Mouse (Mus musculus) kidney, postnatal 0 days (tissue): ENCODE measurements around the gene Sav1. TPM values are rescaled to one million over a fixed set of nuclear protein-coding genes. Genes with fewer than 3 reads are reported as not detected.

Experiments used
- ATAC-seq: fragments of 200-750 bp; cut with Nextera tagmentation; replicated peaks from 2 replicates; pipeline ENCODE4 v1.8.0; 2017; ENCODE audit warnings: low read depth, moderate number of reproducible peaks, moderate TSS enrichment, moderate library complexity; ENCODE audit not compliant: low FRiP score
- DNase-seq: peaks from one replicate; pipeline ENCODE4 v3.0.0-alpha.2; 2016; ENCODE audit warnings: low spot score
- H3K27ac ChIP-seq: fragments of 300-500 bp; sonication (generic); 2 replicates; pipeline ENCODE4 v1.5.1; 2014; ENCODE audit warnings: mild to moderate bottlenecking
- H3K27me3 ChIP-seq: fragments of 300-500 bp; sonication (generic); 2 replicates; pipeline ENCODE4 v1.6.1; 2014; ENCODE audit warnings: low read length, mixed read lengths; ENCODE audit not compliant: insufficient read depth
- H3K36me3 ChIP-seq: fragments of 300-500 bp; sonication (generic); 2 replicates; pipeline ENCODE4 v1.6.1; 2014; ENCODE audit warnings: low read length, mixed read lengths; ENCODE audit not compliant: insufficient read depth
- H3K4me1 ChIP-seq: fragments of 300-500 bp; sonication (generic); replicated peaks from 2 replicates; pipeline ENCODE4 v1.6.1; 2014; ENCODE audit warnings: antibody characterized with exemption, low read length, mixed read lengths; ENCODE audit not compliant: insufficient read depth
- H3K4me2 ChIP-seq: fragments of 300-500 bp; sonication (generic); 2 replicates; pipeline ENCODE4 v1.6.1; 2014; ENCODE audit warnings: mild to moderate bottlenecking, low read length, moderate library complexity, mixed read lengths
- H3K4me3 ChIP-seq: fragments of 300-500 bp; sonication (generic); replicated peaks from 2 replicates; pipeline ENCODE4 v1.5.1; 2014; ENCODE audit warnings: low read depth, low read length
- H3K9ac ChIP-seq: fragments of 300-500 bp; sonication (generic); 2 replicates; pipeline ENCODE4 v1.6.1; 2014; ENCODE audit warnings: low read depth, low read length
- H3K9me3 ChIP-seq: fragments of 300-500 bp; sonication (generic); replicated peaks from 2 replicates; pipeline ENCODE4 v1.6.1; 2016; ENCODE audit warnings: low read length, inconsistent platforms, mixed read lengths
- CTCF ChIP-seq: IDR thresholded peaks from 2 replicates; pipeline ENCODE4 v1.5.1; 2016; ENCODE audit warnings: antibody characterized with exemption, low read depth, mild to moderate bottlenecking, moderate library complexity
- WGBS: fragments of 180-500 bp; shearing (Covaris S2); extraction: QIAGEN DNeasy Blood & Tissue Kit; methylation state at CpG from one replicate; pipeline ENCODE4 v1.1.7; 2014; 5-methylcytosine and 5-hydroxymethylcytosine counted together
- polyA plus RNA-seq: library from polyadenylated mRNA; unstranded; fragments of >200 nt; fragmentation: Nextera tagmentation; extraction: Ambion mirVana; gene quantifications from 2 replicates; pipeline ENCODE4 v1.2.1, GENCODE M21; 2015

Sav1 gene
- polyA plus RNA-seq, 1 experiment from 2014 or later = 9.8 TPM

DNA sequence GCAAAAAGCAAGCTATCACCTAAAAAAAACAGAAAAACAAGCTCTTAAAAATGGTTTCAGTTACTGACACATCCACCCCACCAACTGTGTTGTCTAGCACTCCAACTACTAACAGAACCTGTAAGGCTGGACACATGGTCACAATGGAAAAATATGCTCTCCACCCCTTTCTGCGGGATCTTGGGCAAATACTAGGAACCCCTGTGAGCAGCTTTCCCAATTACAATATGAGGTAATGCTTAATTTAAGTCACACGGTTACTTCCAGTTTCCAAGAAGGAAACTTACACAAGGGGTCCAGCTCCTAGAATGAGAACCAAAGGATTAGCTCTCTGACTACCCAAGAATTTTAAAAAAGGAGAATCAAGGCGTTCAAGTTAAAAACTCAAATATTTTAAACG, 1.3 kb downstream of the Sav1 start:
- Histone ChIP-seq H3K9me3 (no peaks in the 10 kb centered on the region), H3K27ac (no peak overlapping the region), H3K27me3 (no peaks in the 10 kb centered on the region), H3K9ac (0 out of 2 replicates have a peak overlapping the region, but pooled peaks have one; percentile 92), H3K4me3 (peak overlapping the region; percentile 93), H3K4me1 (no peaks in the 10 kb centered on the region), H3K4me2 (peak overlapping the region; percentile 80), H3K36me3 (peaks cover 19% of the 10 kb centered on the region; the same call in 1 of the 2 replicates)
- TF ChIP-seq CTCF = no peak
- WGBS = 34% methylated on average over 4 of the region's 4 CpGs
- DNase-seq (peak; percentile 42), ATAC-seq (no peak)

DNA sequence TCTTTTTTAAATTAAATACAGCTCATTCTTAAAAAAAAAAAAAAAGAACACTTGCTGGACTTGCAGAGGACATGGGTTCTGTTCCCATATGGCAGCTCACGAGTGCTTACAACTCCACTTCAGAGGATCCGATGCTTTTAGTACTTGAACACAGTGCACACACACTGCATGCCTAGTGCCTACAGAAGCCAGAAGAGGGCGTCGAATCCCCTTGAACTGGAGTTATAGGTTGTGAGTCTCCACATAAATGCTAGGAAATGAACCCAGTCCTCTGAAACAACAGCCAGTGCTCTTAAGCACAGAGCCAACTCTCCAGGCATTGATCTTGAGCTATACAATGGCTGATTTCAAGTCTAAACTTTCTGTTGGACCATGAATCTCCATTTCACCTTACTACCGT, 3.9 kb downstream of the Sav1 start:
- WGBS = 75% methylated on average over 5 of the region's 5 CpGs
- H3K27me3 ChIP-seq = no peaks in the 10 kb centered on the region
- no peaks in the 10 kb centered on the region for H3K4me1 ChIP-seq
- no peaks in the 10 kb centered on the region for H3K9me3 ChIP-seq
- H3K36me3 ChIP-seq = peaks cover 30% of the 10 kb centered on the region; the same call in 1 of the 2 replicates
- H3K27ac ChIP-seq = no peak overlapping the region
- no peak overlapping the region for H3K4me3 ChIP-seq
- H3K9ac ChIP-seq = no peak overlapping the region
- peak; percentile 54 for TF ChIP-seq CTCF
- H3K4me2 ChIP-seq = no peak overlapping the region
- ATAC-seq = no peak
- DNase-seq = peak; percentile 9

DNA sequence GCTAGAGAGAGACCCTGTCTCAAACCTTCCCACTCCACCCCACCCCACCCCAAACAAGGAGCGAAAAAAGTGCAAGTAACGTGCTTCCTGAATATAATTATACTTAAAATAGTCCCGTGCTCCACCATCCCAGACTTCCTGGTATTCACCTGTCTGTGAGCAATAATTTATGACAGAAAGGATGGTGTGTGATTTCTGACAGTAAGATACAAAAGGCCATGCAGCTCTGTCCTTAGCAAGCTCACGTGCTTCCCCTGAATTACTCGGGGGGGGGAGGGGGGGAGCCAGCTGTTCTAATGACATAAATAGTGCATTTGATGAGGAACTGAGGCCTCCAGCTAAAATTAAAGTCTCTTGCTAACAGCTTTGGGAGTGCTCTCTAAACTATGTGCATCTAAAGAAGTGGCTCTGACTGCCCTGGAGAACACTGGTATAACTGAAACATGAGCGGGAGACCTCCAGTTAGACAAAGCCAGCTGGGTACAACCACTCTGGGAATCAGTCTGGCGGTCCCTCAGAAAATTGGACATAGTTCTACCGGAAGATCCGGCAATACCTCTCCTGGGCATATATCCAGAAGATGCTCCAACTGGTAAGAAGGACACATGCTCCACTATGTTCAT, 9.3 kb downstream of the Sav1 start:
- no peak for ATAC-seq
- H3K9ac ChIP-seq = no peak overlapping the region
- H3K27me3 ChIP-seq = no peaks in the 10 kb centered on the region
- DNase-seq = peak; percentile 40
- WGBS = 50% methylated on average over 9 of the region's 9 CpGs
- no peaks in the 10 kb centered on the region for H3K9me3 ChIP-seq
- H3K4me3 ChIP-seq = no peak overlapping the region
- no peak overlapping the region for H3K4me2 ChIP-seq
- H3K36me3 ChIP-seq = peaks cover 22% of the 10 kb centered on the region; the same call in 1 of the 2 replicates
- no peaks in the 10 kb centered on the region for H3K4me1 ChIP-seq
- TF ChIP-seq CTCF = no peak
- H3K27ac ChIP-seq = no peak overlapping the region

DNA sequence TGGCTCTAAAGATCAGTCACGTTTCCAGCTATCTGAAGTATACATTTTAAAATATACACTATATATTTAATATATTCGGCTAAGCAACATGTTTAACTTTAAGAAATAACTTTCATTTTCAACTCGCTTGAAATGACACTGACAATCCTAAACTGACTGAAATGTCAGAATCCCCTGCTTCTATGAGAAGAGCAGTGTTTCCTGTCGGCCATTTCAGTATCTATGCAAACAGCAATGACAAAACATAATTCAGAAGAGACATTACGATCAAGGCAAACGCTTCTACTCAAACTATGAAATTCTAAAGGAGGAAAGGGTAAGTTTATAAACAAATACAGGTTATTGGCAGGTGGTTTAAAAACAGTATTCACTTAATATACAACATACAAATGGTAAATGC, 10.1 kb downstream of the Sav1 start:
- Histone ChIP-seq H3K9me3 (no peaks in the 10 kb centered on the region), H3K27me3 (no peaks in the 10 kb centered on the region), H3K4me2 (no peak overlapping the region), H3K27ac (peak overlapping the region; percentile 36; the same call in 1 of the 2 replicates), H3K4me3 (no peak overlapping the region), H3K36me3 (peaks cover 14% of the 10 kb centered on the region; the same call in 1 of the 2 replicates), H3K9ac (no peak overlapping the region), H3K4me1 (no peaks in the 10 kb centered on the region)
- TF ChIP-seq CTCF = no peak
- ATAC-seq (no peak), DNase-seq (no peak)
- 70% methylated on average over 6 of the region's 6 CpGs for WGBS

DNA sequence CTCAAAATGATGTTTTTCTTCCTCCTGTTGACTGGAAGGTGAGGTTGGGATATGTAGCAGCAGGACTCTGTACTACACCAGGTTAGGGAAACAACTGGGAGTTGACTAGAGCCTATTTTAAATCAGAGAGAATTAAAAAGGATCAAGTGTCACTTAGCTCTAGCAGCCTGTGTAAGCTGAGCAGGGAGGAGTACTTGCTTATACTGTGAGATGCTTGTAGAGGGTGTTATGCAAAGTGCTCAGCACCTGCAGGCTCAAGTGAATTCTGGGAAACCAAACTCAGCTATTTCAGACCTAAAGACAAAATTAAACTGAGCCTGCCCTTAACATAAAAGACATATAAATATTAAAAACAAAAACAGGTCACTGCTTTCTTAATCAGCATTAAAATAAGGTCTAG, 13.1 kb downstream of the Sav1 start:
- no peaks in the 10 kb centered on the region for H3K4me1 ChIP-seq
- no peak overlapping the region for H3K4me3 ChIP-seq
- peaks cover 19% of the 10 kb centered on the region for H3K36me3 ChIP-seq
- no peak for TF ChIP-seq CTCF
- no peaks in the 10 kb centered on the region for H3K9me3 ChIP-seq
- peak; percentile 66 for DNase-seq
- no peak overlapping the region for H3K4me2 ChIP-seq
- no peak overlapping the region for H3K27ac ChIP-seq
- no peak for ATAC-seq
- no peak overlapping the region for H3K9ac ChIP-seq
- H3K27me3 ChIP-seq = no peaks in the 10 kb centered on the region

DNA sequence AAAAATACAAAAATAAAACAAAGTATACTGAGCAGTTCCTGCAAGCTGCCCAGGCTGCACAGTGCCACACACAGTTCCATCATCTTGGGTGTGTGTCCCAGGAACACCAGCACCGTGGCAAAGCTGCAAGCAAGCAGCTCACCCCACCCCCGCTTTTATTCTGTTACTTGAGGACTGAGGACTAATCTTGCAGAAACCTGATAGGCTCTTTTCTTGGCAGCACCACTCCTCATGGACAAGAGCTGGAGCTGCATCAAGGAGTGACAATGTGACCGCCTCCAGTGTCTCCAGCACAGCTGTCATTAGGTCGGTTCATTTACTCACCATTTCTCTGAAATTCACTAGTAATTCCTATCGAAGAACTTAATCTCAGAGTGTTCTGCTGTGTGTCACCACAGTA, 18.6 kb downstream of the Sav1 start:
- Histone ChIP-seq H3K4me2 (no peak overlapping the region), H3K27me3 (no peaks in the 10 kb centered on the region), H3K9me3 (no peaks in the 10 kb centered on the region), H3K4me1 (no peaks in the 10 kb centered on the region), H3K27ac (no peak overlapping the region), H3K4me3 (no peak overlapping the region), H3K9ac (no peak overlapping the region), H3K36me3 (peaks cover 44% of the 10 kb centered on the region)
- TF ChIP-seq CTCF = no peak
- ATAC-seq (no peak), DNase-seq (peak; percentile 50)
- WGBS = 50% methylated on average over 5 of the region's 5 CpGs

DNA sequence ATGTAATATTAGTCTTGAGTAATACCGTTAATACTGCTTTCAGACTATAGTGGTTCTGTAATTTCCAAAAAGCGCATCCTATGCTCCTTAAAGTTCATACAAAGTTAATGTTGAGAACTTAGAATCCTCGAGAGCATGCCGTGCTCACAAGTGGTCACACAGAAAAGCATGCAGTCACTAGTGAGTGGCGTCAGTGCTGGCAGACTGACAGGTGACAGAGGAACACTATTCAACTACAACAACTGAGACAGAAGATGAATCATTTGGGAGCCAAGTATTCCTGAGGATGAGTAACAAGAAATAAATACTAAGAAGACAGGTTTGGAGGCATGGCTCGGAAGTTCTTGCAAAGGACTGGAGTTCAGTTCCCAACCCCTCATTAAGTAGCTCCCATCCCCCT, 19.7 kb downstream of the Sav1 start:
- Histone ChIP-seq H3K4me1 (no peaks in the 10 kb centered on the region), H3K9me3 (no peaks in the 10 kb centered on the region), H3K27ac (no peak overlapping the region), H3K4me2 (no peak overlapping the region), H3K36me3 (peaks cover 44% of the 10 kb centered on the region), H3K9ac (no peak overlapping the region), H3K4me3 (no peak overlapping the region), H3K27me3 (no peaks in the 10 kb centered on the region)
- no peak for ATAC-seq
- 89% methylated on average over 6 of the region's 6 CpGs for WGBS
- no peak for DNase-seq
- no peak for TF ChIP-seq CTCF
